Mouse (Mus musculus) brown adipose tissue, adult 24 weeks (tissue): ENCODE results near the gene Olfml3. TPM values are rescaled to one million over a fixed set of nuclear protein-coding genes. Genes with fewer than 3 reads are reported as not detected.

ENCODE experiments used
- H3K27ac ChIP-seq: fragments of 200-500 bp; replicated peaks from 2 replicates; pipeline ENCODE4 v1.5.1; 2012; ENCODE audit warnings: low read depth, mild to moderate bottlenecking, low read length
- H3K4me1 ChIP-seq: fragments of 200-500 bp; 2 replicates; pipeline ENCODE4 v1.6.1; 2012; ENCODE audit warnings: low read length, mixed read lengths; ENCODE audit not compliant: control insufficient read depth, insufficient read depth, insufficient read length
- H3K4me3 ChIP-seq: fragments of 200-500 bp; 2 replicates; pipeline ENCODE4 v1.5.1; 2012; ENCODE audit warnings: low read depth, mild to moderate bottlenecking, low read length, moderate library complexity; ENCODE audit not compliant: insufficient read depth
- polyA plus RNA-seq: library from polyadenylated mRNA; stranded (reverse); fragments of >200 nt; gene quantifications from 2 replicates; pipeline ENCODE4 v1.2.4, GENCODE M21; 2012; ENCODE audit not compliant: missing spikeins, insufficient read depth, insufficient read length

Olfml3 gene
- 1.3 and 2.5 TPM in 2 replicates for polyA plus RNA-seq

- H3K4me1 ChIP-seq: 0 out of 2 replicates have a peak, but pooled peaks cover 2% of the 10 kb centered on the region
Measured at GRCm38 (mm10) chr3:103737778-103738571, at the start of gene Olfml3. Olfml3 (minus strand) TSS chr3:103738001.

GRCm38 (mm10) chr3:103787225-103787624 is 49.4 kb upstream of the Olfml3 start:
- peak overlapping the region; percentile 61 for H3K27ac ChIP-seq
- no peak overlapping the region for H3K4me3 ChIP-seq
- peaks cover 28% of the 10 kb centered on the region; the same call in 1 of the 2 replicates for H3K4me1 ChIP-seq

More at GRCm38 (mm10) chr3:103737778-103738571, at the start of gene Olfml3:
- no peak within 1 kb of the TSS for H3K27ac ChIP-seq
- peak within 1 kb of the TSS; percentile 40 for H3K4me3 ChIP-seq

DNA sequence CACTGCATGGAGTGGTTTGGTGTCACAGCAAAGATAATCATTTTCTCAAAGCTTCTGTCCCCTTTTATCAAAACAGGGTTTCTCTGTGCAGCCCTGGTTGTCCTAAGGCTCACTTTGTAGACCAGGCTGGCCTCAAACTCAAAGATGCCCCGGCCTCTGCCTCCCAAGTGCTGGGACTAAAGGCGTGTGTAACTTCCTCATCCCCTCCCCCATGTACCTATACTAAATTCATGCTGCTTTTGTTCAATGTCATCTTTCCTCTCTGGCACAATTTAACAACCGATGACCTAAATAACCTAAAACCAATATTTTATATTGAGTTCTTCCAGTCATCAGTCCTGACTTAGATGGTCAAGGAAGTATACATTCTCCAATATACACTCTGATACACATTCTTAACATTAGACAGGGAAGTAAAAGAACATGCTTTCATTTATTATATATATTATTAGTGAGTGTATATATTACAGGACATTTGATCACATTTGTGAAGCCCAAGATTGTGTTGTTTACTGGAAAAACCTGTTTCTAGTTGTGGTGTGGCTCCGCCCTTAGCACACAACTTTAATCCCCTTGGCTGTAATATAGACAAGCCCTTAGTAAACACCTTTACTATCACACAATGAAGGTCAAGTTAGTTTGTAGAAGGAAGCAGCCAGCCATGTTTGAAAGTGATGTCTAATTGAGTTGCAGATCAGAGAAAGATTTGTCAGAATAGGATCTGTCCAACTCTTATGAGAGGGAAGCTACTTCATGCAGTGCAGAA is 45.2 kb upstream of the Olfml3 start:
- no peak overlapping the region for H3K27ac ChIP-seq
- H3K4me1 ChIP-seq: peaks cover 31% of the 10 kb centered on the region; the same call in 1 of the 2 replicates
- no peak overlapping the region for H3K4me3 ChIP-seq

DNA sequence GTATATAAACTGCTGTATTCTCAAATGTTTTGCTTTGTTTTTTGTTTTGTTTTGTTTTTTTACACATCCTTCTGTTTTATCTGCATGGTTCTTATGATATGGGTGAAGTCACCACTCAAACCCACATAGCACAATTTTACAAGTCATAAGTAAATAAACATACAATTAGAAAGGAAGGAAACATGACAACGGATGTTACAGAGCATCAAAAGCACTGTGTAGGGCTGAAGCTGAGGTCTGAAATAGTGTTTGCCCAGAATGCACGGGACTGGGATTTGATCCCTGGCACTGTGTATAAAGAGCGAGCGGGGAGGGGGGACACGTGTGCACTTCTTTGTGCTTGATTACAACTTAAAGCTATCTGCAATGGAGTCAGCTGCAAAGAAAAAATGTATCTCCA is 43.0 kb upstream of the Olfml3 start:
- Histone ChIP-seq H3K27ac (no peak overlapping the region), H3K4me1 (peaks cover 19% of the 10 kb centered on the region; the same call in 1 of the 2 replicates)

GRCm38 (mm10) chr3:103780271-103780670 is 42.5 kb upstream of the Olfml3 start:
- no peak overlapping the region for H3K27ac ChIP-seq
- H3K4me1 ChIP-seq: peaks cover 19% of the 10 kb centered on the region; the same call in 1 of the 2 replicates
- no peak overlapping the region for H3K4me3 ChIP-seq

More for the DNA sequence above, 43.0 kb upstream of the Olfml3 start:
- H3K4me3 ChIP-seq: no peak overlapping the region

DNA sequence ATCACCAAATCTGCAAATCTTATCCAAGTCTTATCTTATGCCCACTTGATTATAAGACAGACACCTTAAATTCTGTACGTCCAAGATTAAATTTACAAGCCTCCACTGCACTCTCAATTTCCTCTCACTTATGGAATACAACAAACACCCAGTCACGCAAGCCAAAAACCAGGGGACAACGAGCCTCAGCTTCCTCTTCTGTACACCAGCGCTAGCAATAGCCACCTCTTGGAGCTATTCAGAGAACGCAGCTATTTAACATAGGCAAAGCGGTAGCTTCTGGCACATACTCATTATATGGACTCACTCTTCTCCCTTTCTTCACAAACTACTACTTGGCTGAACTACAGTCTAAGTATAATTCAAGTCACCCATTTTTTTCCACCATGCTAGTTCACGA is 41.4 kb upstream of the Olfml3 start:
- H3K4me3 ChIP-seq: no peak overlapping the region
- H3K27ac ChIP-seq: no peak overlapping the region
- peaks cover 17% of the 10 kb centered on the region; the same call in 1 of the 2 replicates for H3K4me1 ChIP-seq

- Histone ChIP-seq H3K27ac (no peak overlapping the region), H3K4me1 (peaks cover 17% of the 10 kb centered on the region), H3K4me3 (no peak overlapping the region)
Measured at GRCm38 (mm10) chr3:103778660-103779059, 40.9 kb upstream of the Olfml3 start.

DNA sequence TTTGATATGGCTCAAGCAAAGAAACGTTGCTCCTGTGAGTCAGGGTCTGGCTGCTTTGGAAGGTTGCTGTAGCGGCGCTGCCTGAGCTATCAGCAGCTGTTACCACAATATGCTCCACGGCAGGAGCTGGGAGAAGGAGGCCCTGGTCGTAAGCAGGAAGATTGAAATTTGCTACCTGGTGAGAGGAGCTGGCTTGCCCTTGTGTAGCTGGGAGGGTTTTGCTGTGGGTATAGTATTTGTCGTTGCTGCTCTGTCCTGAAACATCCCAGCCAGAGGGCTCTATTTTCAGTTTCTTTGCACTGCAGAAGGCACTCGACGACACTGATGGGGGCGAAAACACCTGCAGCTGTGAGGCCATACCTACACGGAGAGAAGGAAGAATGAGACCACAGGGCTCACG is 40.1 kb upstream of the Olfml3 start:
- H3K27ac ChIP-seq: no peak overlapping the region

DNA sequence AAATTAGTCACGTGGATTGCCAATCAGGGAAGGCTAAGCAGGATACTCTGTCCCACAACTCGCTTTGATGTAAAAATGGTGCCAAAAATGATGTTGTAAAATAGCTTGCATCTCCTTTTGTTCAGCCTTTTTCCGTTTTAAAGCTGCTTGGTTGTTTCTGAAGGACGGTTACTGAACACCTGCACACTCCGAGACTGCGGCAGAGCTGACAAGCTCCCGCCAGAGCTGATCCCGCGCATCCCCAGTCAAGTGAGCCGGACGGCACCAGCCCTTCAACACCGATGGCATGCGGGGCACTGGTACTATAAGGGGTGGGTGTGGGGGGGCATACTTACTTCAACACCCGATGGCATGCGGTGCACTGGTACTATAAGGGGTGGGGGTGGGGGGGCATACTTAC is 36.2 kb upstream of the Olfml3 start:
- 0 out of 2 replicates have a peak overlapping the region, but pooled peaks have one; percentile 42 for H3K27ac ChIP-seq
- H3K4me3 ChIP-seq: no peak overlapping the region

More for the DNA sequence above, 40.1 kb upstream of the Olfml3 start:
- no peak overlapping the region for H3K4me3 ChIP-seq
- H3K4me1 ChIP-seq: peaks cover 20% of the 10 kb centered on the region

GRCm38 (mm10) chr3:103773508-103773907 is 35.7 kb upstream of the Olfml3 start:
- H3K4me3 ChIP-seq: no peak overlapping the region
- H3K27ac ChIP-seq: peak overlapping the region; percentile 62
- peaks cover 24% of the 10 kb centered on the region for H3K4me1 ChIP-seq

More for the DNA sequence above, 36.2 kb upstream of the Olfml3 start:
- peaks cover 24% of the 10 kb centered on the region for H3K4me1 ChIP-seq

GRCm38 (mm10) chr3:103772846-103773245 is 35.0 kb upstream of the Olfml3 start:
- peaks cover 24% of the 10 kb centered on the region for H3K4me1 ChIP-seq
- H3K27ac ChIP-seq: peak overlapping the region; percentile 38
- no peak overlapping the region for H3K4me3 ChIP-seq

DNA sequence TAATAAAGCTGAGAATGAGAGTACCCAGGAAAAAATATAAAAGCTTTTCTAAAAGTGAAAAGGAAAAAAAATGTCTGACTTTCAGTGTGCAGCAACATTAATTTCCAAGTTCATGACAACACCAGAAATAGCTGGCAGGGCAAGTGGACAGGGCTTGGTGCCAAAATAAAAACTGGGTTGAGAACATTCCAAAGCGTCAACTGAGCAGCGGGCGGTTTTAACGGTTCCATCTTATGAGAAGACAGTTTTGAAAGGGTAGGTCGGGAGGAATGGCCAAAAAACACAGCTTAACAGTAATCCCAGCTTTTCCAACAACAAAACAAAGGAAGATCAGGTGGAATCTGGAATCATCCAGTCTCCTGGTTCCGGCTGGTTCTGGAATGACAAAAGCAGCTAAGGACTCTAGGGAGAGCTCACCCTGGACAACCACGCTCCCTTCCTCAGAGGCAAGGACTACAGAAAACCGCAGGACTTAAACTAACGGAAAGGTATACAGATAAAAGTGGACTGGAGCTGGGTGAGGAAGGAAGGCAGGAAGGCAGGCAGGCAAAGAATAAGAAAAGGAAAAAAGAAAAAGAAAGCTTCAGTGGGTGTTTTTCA is 33.8 kb upstream of the Olfml3 start:
- Histone ChIP-seq H3K4me1 (peaks cover 24% of the 10 kb centered on the region), H3K27ac (peak overlapping the region; percentile 52), H3K4me3 (peak overlapping the region; percentile 37; the same call in 1 of the 2 replicates)

DNA sequence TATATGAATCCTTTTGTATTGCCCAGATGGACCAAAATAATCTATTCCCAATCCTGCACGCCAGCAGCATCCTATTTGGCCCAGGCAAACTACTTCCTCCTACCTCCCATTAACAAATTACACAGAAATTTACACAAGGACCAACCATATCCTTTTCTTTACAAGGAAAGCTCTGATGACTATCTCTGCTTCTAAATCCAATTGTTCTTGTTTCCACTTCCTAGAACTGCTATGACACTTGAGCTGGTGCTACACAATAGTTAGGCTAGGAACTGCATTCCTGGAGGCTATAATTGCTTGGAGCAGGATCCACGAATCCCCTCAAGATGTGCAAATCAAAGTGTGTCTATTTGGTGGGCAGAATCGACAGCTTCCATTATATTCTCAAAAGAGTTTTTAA is 29.0 kb upstream of the Olfml3 start:
- no peak overlapping the region for H3K4me3 ChIP-seq
- peaks cover 7% of the 10 kb centered on the region for H3K4me1 ChIP-seq
- H3K27ac ChIP-seq: no peak overlapping the region

DNA sequence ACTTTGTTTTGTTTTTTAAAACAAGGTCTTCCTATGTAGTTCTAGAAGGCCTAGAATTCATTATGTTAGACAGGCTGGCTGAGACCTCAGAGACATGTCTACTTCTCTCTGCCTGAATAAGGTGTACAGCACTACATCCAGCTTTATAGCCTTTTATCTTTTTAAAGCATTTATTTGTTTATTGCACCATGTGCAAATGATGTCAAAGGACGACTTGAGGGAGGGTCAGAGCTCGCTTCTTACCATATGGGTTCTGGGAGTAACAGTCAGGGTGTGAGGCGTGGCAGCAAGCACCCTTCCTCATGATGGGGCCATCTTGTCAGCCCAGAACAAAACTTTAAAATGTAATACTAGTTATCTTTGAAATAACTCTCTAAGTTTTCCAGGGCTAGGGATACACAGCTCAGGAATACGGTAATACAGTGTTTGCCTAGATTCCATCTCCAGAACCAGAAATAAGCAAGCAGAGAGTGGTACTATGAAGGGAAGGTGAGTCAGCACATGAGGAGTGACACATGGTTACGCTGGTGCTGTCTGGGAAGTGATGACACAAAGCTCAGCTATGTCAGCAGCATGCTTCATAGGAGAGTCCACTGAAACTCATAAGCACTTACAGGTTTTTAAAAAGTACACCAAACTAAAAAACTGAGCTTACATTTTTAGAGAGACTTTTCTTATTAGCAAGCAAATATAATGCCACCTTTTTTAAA is 21.6 kb upstream of the Olfml3 start:
- Histone ChIP-seq H3K4me3 (no peak overlapping the region), H3K27ac (no peak overlapping the region), H3K4me1 (no peaks in the 10 kb centered on the region)
